Mouse (Mus musculus): Measurements from ENCODE around the gene Grwd1.

- no peak for TF ChIP-seq POLR2A (IDR thresholded peaks at IDR 0.05; ENCODE audit: borderline replicate concordance, extremely low read depth, low read depth, low read length)
- TF ChIP-seq CTCF (IDR thresholded peaks at IDR 0.05; ENCODE audit: insufficient read depth, low read length): no peak
Observed at GRCm38 (mm10) chr7:45864435-45864834, 33.7 kb upstream of the Grwd1 start.
